23 mouse cellular contexts compared by ENCODE assay signal in the genomic region with DNA sequence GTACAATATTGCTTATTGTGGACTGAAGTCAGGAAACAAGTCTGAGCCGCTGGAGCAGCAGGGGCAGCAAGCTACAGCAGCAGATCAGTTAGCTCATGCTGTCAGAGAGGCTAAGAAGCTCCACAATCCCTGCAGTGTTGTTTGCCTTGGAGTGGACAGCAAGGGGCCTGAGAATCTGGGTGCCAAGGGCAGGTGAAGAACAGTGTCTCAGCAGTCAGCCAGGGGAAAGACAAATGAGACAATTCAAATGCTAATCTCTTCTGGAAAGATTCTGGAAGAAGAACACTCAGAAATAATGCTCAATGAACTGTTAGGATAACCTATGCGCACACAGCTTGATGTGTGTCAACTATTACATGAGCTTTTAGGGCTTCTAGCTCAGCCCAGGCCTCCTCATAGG.
"Had no signal": no experiment of that assay in that cellular context is flagged by ENCODE, and none has a peak within 500 bp of the region (broad histone marks: within the 10 kb centered on the region; RNA-seq: fewer than 3 reads in every experiment).

No protein-coding gene starts in this region.

- H3K4me3 ChIP-seq: gastrocnemius, adult 2 months; heart, embryonic 10.5 days; heart, embryonic 12.5 days; hindbrain, embryonic 10.5 days; hindbrain, embryonic 12.5 days; layer of hippocampus, adult 2 months; limb, embryonic 13.5 days; limb, embryonic 15.5 days; liver, embryonic 12.5 days had no signal

- H3K9ac ChIP-seq: heart, embryonic 12.5 days; hindbrain, embryonic 12.5 days; hindbrain, embryonic 14.5 days; limb, embryonic 13.5 days; limb, embryonic 15.5 days; liver, embryonic 12.5 days; liver, embryonic 14.5 days had no signal

- H3K9me3 ChIP-seq: heart, embryonic 10.5 days; hindbrain, embryonic 10.5 days; hindbrain, embryonic 12.5 days; limb, embryonic 13.5 days; limb, embryonic 15.5 days; liver, embryonic 12.5 days had no signal

- H3K27ac ChIP-seq: gastrocnemius, adult 2 months; heart, embryonic 10.5 days; hindbrain, embryonic 10.5 days; hindbrain, embryonic 12.5 days; hindbrain, embryonic 14.5 days; layer of hippocampus, adult 2 months; limb, embryonic 13.5 days; limb, embryonic 15.5 days; liver, embryonic 12.5 days; liver, embryonic 14.5 days had no signal

- H3K36me3 ChIP-seq: heart, embryonic 10.5 days; heart, embryonic 12.5 days; hindbrain, embryonic 10.5 days; hindbrain, embryonic 12.5 days; limb, embryonic 13.5 days; limb, embryonic 15.5 days; liver, embryonic 12.5 days had no signal

- H3K4me2 ChIP-seq: heart, embryonic 12.5 days; hindbrain, embryonic 12.5 days; hindbrain, embryonic 14.5 days; limb, embryonic 13.5 days; limb, embryonic 15.5 days; liver, embryonic 12.5 days had no signal

- DNase-seq: gastrocnemius, adult 2 months; gastrocnemius, postnatal 10 days; gastrocnemius, postnatal 25 days; heart, postnatal 10 days; heart, postnatal 4 days; kidney, adult 18-20 months; kidney, adult 8-10 months; kidney, postnatal 10 days; kidney, postnatal 25 days; layer of hippocampus, adult 9-11 months; layer of hippocampus, postnatal 36 days; left cerebral cortex, postnatal 4 days; lung, adult 18-20 months had no signal

- H3K27me3 ChIP-seq: heart, embryonic 12.5 days; hindbrain, embryonic 12.5 days; limb, embryonic 13.5 days; limb, embryonic 15.5 days; liver, embryonic 12.5 days had no signal

- H3K4me1 ChIP-seq: hindbrain, embryonic 12.5 days; limb, embryonic 13.5 days; limb, embryonic 15.5 days; liver, embryonic 12.5 days had no signal
